Mouse (Mus musculus): ENCODE data around the gene Zbtb40. TPM values are rescaled to one million over a fixed set of nuclear protein-coding genes. Genes with fewer than 3 reads are reported as not detected.

Gene Zbtb40
- total RNA-seq, 1 experiment from 2014 or later: 12.5 TPM

GRCm38 (mm10) chr4:137038501-137038900 lies 10.1 kb downstream of the Zbtb40 start:
- ATAC-seq (ENCODE audit: extremely low read depth, insufficient number of reproducible peaks, low FRiP score, poor library complexity, severe bottlenecking): no peak

- ATAC-seq (ENCODE audit: extremely low read depth, insufficient number of reproducible peaks, low FRiP score, poor library complexity, severe bottlenecking): no peak
Observed at GRCm38 (mm10) chr4:137038096-137038495, 10.5 kb downstream of the Zbtb40 start.

- ATAC-seq (ENCODE audit: extremely low read depth, insufficient number of reproducible peaks, low FRiP score, poor library complexity, severe bottlenecking): no peak
Observed at GRCm38 (mm10) chr4:137033115-137033887, 15.3 kb downstream of the Zbtb40 start.

GRCm38 (mm10) chr4:137032456-137032855 lies 16.1 kb downstream of the Zbtb40 start:
- ATAC-seq (ENCODE audit: extremely low read depth, insufficient number of reproducible peaks, low FRiP score, poor library complexity, severe bottlenecking): no peak

GRCm38 (mm10) chr4:137031319-137031718 lies 17.3 kb downstream of the Zbtb40 start:
- no peak for ATAC-seq (ENCODE audit: extremely low read depth, insufficient number of reproducible peaks, low FRiP score, poor library complexity, severe bottlenecking)

- no peak for ATAC-seq (ENCODE audit: extremely low read depth, insufficient number of reproducible peaks, low FRiP score, poor library complexity, severe bottlenecking)
Observed at GRCm38 (mm10) chr4:137029348-137029747, 19.3 kb downstream of the Zbtb40 start.

GRCm38 (mm10) chr4:137027051-137027450 lies 21.6 kb downstream of the Zbtb40 start:
- no peak for ATAC-seq (ENCODE audit: extremely low read depth, insufficient number of reproducible peaks, low FRiP score, poor library complexity, severe bottlenecking)

GRCm38 (mm10) chr4:137025570-137025969 lies 23.0 kb downstream of the Zbtb40 start:
- ATAC-seq (ENCODE audit: extremely low read depth, insufficient number of reproducible peaks, low FRiP score, poor library complexity, severe bottlenecking): no peak

GRCm38 (mm10) chr4:137025133-137025532 lies 23.5 kb downstream of the Zbtb40 start:
- no peak for ATAC-seq (ENCODE audit: extremely low read depth, insufficient number of reproducible peaks, low FRiP score, poor library complexity, severe bottlenecking)

GRCm38 (mm10) chr4:137020065-137020464 lies 28.5 kb downstream of the Zbtb40 start:
- no peak for ATAC-seq (ENCODE audit: extremely low read depth, insufficient number of reproducible peaks, low FRiP score, poor library complexity, severe bottlenecking)

- no peak for ATAC-seq (ENCODE audit: extremely low read depth, insufficient number of reproducible peaks, low FRiP score, poor library complexity, severe bottlenecking)
Observed at GRCm38 (mm10) chr4:137015934-137016333, 32.7 kb downstream of the Zbtb40 start.

GRCm38 (mm10) chr4:137015476-137015856 lies 33.1 kb downstream of the Zbtb40 start:
- no peak for ATAC-seq (ENCODE audit: extremely low read depth, insufficient number of reproducible peaks, low FRiP score, poor library complexity, severe bottlenecking)

- no peak for ATAC-seq (ENCODE audit: extremely low read depth, insufficient number of reproducible peaks, low FRiP score, poor library complexity, severe bottlenecking)
Observed at GRCm38 (mm10) chr4:137014654-137015475, 33.7 kb downstream of the Zbtb40 start.

- ATAC-seq (ENCODE audit: extremely low read depth, insufficient number of reproducible peaks, low FRiP score, poor library complexity, severe bottlenecking): no peak
Observed at GRCm38 (mm10) chr4:137014124-137014523, 34.5 kb downstream of the Zbtb40 start.

GRCm38 (mm10) chr4:137006966-137007365 lies 41.6 kb downstream of the Zbtb40 start:
- no peak for ATAC-seq (ENCODE audit: extremely low read depth, insufficient number of reproducible peaks, low FRiP score, poor library complexity, severe bottlenecking)

- ATAC-seq (ENCODE audit: extremely low read depth, insufficient number of reproducible peaks, low FRiP score, poor library complexity, severe bottlenecking): no peak
Observed at GRCm38 (mm10) chr4:137001825-137002224, 46.8 kb downstream of the Zbtb40 start.

- ATAC-seq (ENCODE audit: extremely low read depth, insufficient number of reproducible peaks, low FRiP score, poor library complexity, severe bottlenecking): no peak
Observed at GRCm38 (mm10) chr4:137001020-137001419, 47.6 kb downstream of the Zbtb40 start.

- ATAC-seq (ENCODE audit: extremely low read depth, insufficient number of reproducible peaks, low FRiP score, poor library complexity, severe bottlenecking): no peak
Observed at GRCm38 (mm10) chr4:136998371-136998770, 50.2 kb downstream of the Zbtb40 start.

GRCm38 (mm10) chr4:136997723-136998345 lies 50.8 kb downstream of the Zbtb40 start:
- ATAC-seq (ENCODE audit: extremely low read depth, insufficient number of reproducible peaks, low FRiP score, poor library complexity, severe bottlenecking): no peak

GRCm38 (mm10) chr4:136996933-136997332 lies 51.7 kb downstream of the Zbtb40 start:
- ATAC-seq (ENCODE audit: extremely low read depth, insufficient number of reproducible peaks, low FRiP score, poor library complexity, severe bottlenecking): no peak

Measured in neutrophil, adult 5-6 weeks (primary cell).